Mouse (Mus musculus) liver, embryonic 14.5 days (tissue): ENCODE data around the gene Cenpu.

Source experiments
- CTCF ChIP-seq: IDR thresholded peaks from 2 replicates; pipeline ENCODE4 v1.5.1; 2016; ENCODE audit warnings: antibody characterized with exemption, low read depth, control low read depth
- EP300 ChIP-seq: IDR thresholded peaks from 2 replicates; pipeline ENCODE4 v1.6.1; 2016; ENCODE audit warnings: antibody characterized with exemption, low read depth

GRCm38 (mm10) chr8:46551029-46551428, 799 bp upstream of the Cenpu start:
- TF ChIP-seq CTCF, result no peak
- TF ChIP-seq EP300, result no peak
